ENCODE assay signal across 8 mouse cellular contexts in genomic region chr13:42048991-42049773, GRCm38 (mm10). TPM values are rescaled to one million over a fixed set of nuclear protein-coding genes. Genes with fewer than 3 reads are reported as not detected.
A peak's percentile ranks its signal among the peaks of the same experiment; 100 is the strongest.
DNase-seq lines count a peak whose midpoint lies in the region; ATAC-seq and TF ChIP-seq lines count a peak whose summit lies in the region.

No protein-coding gene starts in this region.

- peak; percentile 60 for DNase-seq in MEL (ENCODE audit: low read depth, low spot score)
- peak; percentile 46 for DNase-seq in cerebellum, adult 9-10 months
- peak; percentile 41 to 67 for DNase-seq in frontal cortex, postnatal 10 days (ENCODE audit: low spot score in 2 of 2)
- peak; percentile 51 to 60 for DNase-seq in layer of hippocampus, postnatal 36 days
- DNase-seq in right cerebral cortex, adult 2 months (ENCODE audit: low spot score in 2 of 2) = peak; percentile 26 to 42
- peak; percentile 28 for DNase-seq in urinary bladder, postnatal 10 days (ENCODE audit: low spot score)

- no peaks in the 10 kb centered on the region for H3K9me3 ChIP-seq in MEL (replicated peaks; ENCODE audit: insufficient read depth, low read length)
- H3K9me3 ChIP-seq in hindbrain, embryonic 12.5 days (replicated peaks) = no peaks in the 10 kb centered on the region

- no peaks in the 10 kb centered on the region for H3K4me1 ChIP-seq in MEL (ENCODE audit: control insufficient read depth in 1 of 2, insufficient read depth in 2 of 2, low read length in 2 of 2)
- peaks cover 9% of the 10 kb centered on the region for H3K4me1 ChIP-seq in hindbrain, embryonic 12.5 days

- TF ChIP-seq EP300 in MEL (IDR thresholded peaks at IDR 0.05; ENCODE audit: low read depth in 1 of 2, low read length in 2 of 2) = peak in 1 of 2 experiments; percentile 52; a peak in 2 of 4 replicates

- peak overlapping the region; percentile 83 for H3K4me2 ChIP-seq in hindbrain, embryonic 12.5 days (replicated peaks)

- WGBS in hindbrain, embryonic 12.5 days = 0% methylated on average over 28 of the region's 48 CpGs

- no peak for TF ChIP-seq RAD21 in MEL (IDR thresholded peaks at IDR 0.05; ENCODE audit: low read depth, low read length)

- TF ChIP-seq POLR2A in MEL (IDR thresholded peaks at IDR 0.05; ENCODE audit: control insufficient read depth in 1 of 2, insufficient read depth in 1 of 2, low read depth in 1 of 2, low read length in 2 of 2, poor library complexity in 1 of 2) = peak in 1 of 2 experiments; percentile 19; a peak in 1 of 4 replicates

- peak overlapping the region; percentile 38; the same call in 1 of the 2 replicates for H3K27ac ChIP-seq in MEL (ENCODE audit: control insufficient read depth, low read depth, low read length)
- H3K27ac ChIP-seq in hindbrain, embryonic 12.5 days = peak overlapping the region; percentile 66

- ATAC-seq in hindbrain, embryonic 12.5 days (ENCODE audit: low FRiP score) = no peak
- peak; percentile 37 for ATAC-seq in megakaryocyte, adult 5-6 weeks (ENCODE audit: poor library complexity, severe bottlenecking)

- peak overlapping the region; percentile 81 for H3K9ac ChIP-seq in MEL (ENCODE audit: control insufficient read depth, low read depth, low read length, poor library complexity, severe bottlenecking)
- H3K9ac ChIP-seq in hindbrain, embryonic 12.5 days = peak overlapping the region; percentile 78

- H3K27me3 ChIP-seq in MEL (ENCODE audit: control insufficient read depth in 1 of 2, insufficient read depth in 2 of 2, low read length in 2 of 2) = no peaks in the 10 kb centered on the region
- 0 out of 2 replicates have a peak, but pooled peaks cover 5% of the 10 kb centered on the region for H3K27me3 ChIP-seq in hindbrain, embryonic 12.5 days

- no peaks in the 10 kb centered on the region; a peak in 1 of 4 replicates for H3K36me3 ChIP-seq in MEL (ENCODE audit: control insufficient read depth in 1 of 2, insufficient read depth in 2 of 2, low read length in 2 of 2)
- H3K36me3 ChIP-seq in hindbrain, embryonic 12.5 days = no peaks in the 10 kb centered on the region

- peak overlapping the region; percentile 65 to 69 for H3K4me3 ChIP-seq in MEL (ENCODE audit: control insufficient read depth in 1 of 2, insufficient read depth in 1 of 2, low read depth in 2 of 2, low read length in 2 of 2)
- H3K4me3 ChIP-seq in hindbrain, embryonic 12.5 days = peak overlapping the region; percentile 58

- no peak for TF ChIP-seq CTCF in MEL (IDR thresholded peaks at IDR 0.05 in 2 of 3, conservative IDR thresholded peaks at IDR 0.05 in 1 of 3; ENCODE audit: control insufficient read depth in 1 of 3, insufficient read depth in 1 of 3, low read depth in 2 of 3, low read length in 3 of 3, poor library complexity in 1 of 3, severe bottlenecking in 1 of 3)

- H3K79me2 ChIP-seq in MEL (ENCODE audit: control insufficient read depth, insufficient read depth, low read length, poor library complexity) = peaks cover 3% of the 10 kb centered on the region; the same call in 1 of the 2 replicates

TF ChIP-seq in MEL, 35 proteins besides CTCF, POLR2A, EP300 and RAD21:
- TF ChIP-seq MAX (IDR thresholded peaks at IDR 0.05; ENCODE audit: low read length) (no peak), CHD1 (IDR thresholded peaks at IDR 0.05; ENCODE audit: low read depth, low read length) (0 out of 2 replicates have a peak, but pooled peaks have one; percentile 39), GATA1 (IDR thresholded peaks at IDR 0.05; ENCODE audit: low read depth, low read length) (peak; percentile 42; the same call in 1 of the 2 replicates), USF1 (IDR thresholded peaks at IDR 0.05; ENCODE audit: low read depth, low read length) (no peak), E2F4 (IDR thresholded peaks at IDR 0.05; ENCODE audit: borderline replicate concordance, low read depth, low read length) (no peak), ETS1 (IDR thresholded peaks at IDR 0.05; ENCODE audit: low read depth, low read length) (peak; percentile 59), ZC3H11A (IDR thresholded peaks at IDR 0.05; ENCODE audit: low read depth, low read length) (no peak), ZNF384 (IDR thresholded peaks at IDR 0.05; ENCODE audit: low read depth, low read length) (peak; percentile 93), MAFK (IDR thresholded peaks at IDR 0.05; ENCODE audit: borderline replicate concordance, low read depth, low read length) (no peak), UBTF (IDR thresholded peaks at IDR 0.05; ENCODE audit: borderline replicate concordance, insufficient read depth, low read depth, low read length) (no peak), ZKSCAN1 (IDR thresholded peaks at IDR 0.05; ENCODE audit: low read depth, low read length) (no peak), MXI1 (IDR thresholded peaks at IDR 0.05; ENCODE audit: low read depth, low read length) (peak; percentile 62), SIN3A (IDR thresholded peaks at IDR 0.05; ENCODE audit: low read length) (peak; percentile 44; the same call in 1 of the 2 replicates), ZMIZ1 (IDR thresholded peaks at IDR 0.05; ENCODE audit: low read depth, low read length) (no peak), HCFC1 (IDR thresholded peaks at IDR 0.05; ENCODE audit: low read depth, low read length) (peak; percentile 26; the same call in 1 of the 2 replicates), MAZ (IDR thresholded peaks at IDR 0.05; ENCODE audit: low read depth, low read length) (peak; percentile 29; the same call in 1 of the 2 replicates), TCF12 (IDR thresholded peaks at IDR 0.05; ENCODE audit: low read depth, low read length) (0 out of 2 replicates have a peak, but pooled peaks have one; percentile 37), CHD2 (IDR thresholded peaks at IDR 0.05; ENCODE audit: low read length) (no peak)

RNA-seq across cellular contexts. Expression of gene Hivep1, which starts 2.6 kb away (rescaled TPM):
- 2.2 and 3.9 TPM in 2 replicates for total RNA-seq in MEL (2012; rRNA removed)
- polyA plus RNA-seq in MEL (2012; ENCODE audit: insufficient read depth in 1 of 2, insufficient read length in 2 of 2, low read depth in 1 of 2, low replicate concordance in 2 of 2, missing spikeins in 1 of 2) = 10 to 100 TPM in 1 of 2 experiments, not detected in 1; 15.9 TPM
- polyA plus RNA-seq in hindbrain, embryonic 12.5 days (2016; fragmentation: Nextera tagmentation; extraction: Ambion mirVana) = 19.0 TPM in 2 replicates
- total RNA-seq in layer of hippocampus, postnatal 36 days (2021) = 10 to 100 TPM; 24.2 TPM
- 35.4 and 50.6 TPM in 2 replicates for total RNA-seq in megakaryocyte, adult 5-6 weeks (2015)
- total RNA-seq in megakaryocyte, adult 5-6 weeks (2017) = 8.0 and 16.3 TPM in 2 replicates
